Mouse (Mus musculus) myocyte (in vitro differentiated cells): ENCODE results near the gene Gpr108.

Experiments used
- E2F4 ChIP-seq: IDR thresholded peaks from one replicate; pipeline ENCODE4 v1.6.1; 2011; ENCODE audit warnings: mild to moderate bottlenecking, control low read depth, moderate library complexity; ENCODE audit not compliant: insufficient read depth
- MYOG ChIP-seq, 3 experiments: IDR thresholded peaks; one replicate each; pipeline ENCODE4 v1.6.1; 2011; ENCODE audit warnings: control low read depth in 2 of 3, low read depth in 2 of 3, mild to moderate bottlenecking in 2 of 3; ENCODE audit not compliant: insufficient read length in 2 of 3, control insufficient read depth in 1 of 3, insufficient read depth in 1 of 3
- POLR2A ChIP-seq: IDR thresholded peaks from one replicate; pipeline ENCODE4 v1.6.1; 2011; ENCODE audit warnings: low read depth, mild to moderate bottlenecking, control low read depth, moderate library complexity; ENCODE audit not compliant: insufficient read length
- USF1 ChIP-seq: IDR thresholded peaks from one replicate; pipeline ENCODE4 v1.6.1; 2011; ENCODE audit warnings: low read depth, mild to moderate bottlenecking, control low read depth, moderate library complexity

- no peak for TF ChIP-seq POLR2A
- TF ChIP-seq USF1: no peak
- TF ChIP-seq E2F4: no peak
- no peak for TF ChIP-seq MYOG (IDR thresholded peaks at IDR 0.05; ENCODE audit: control insufficient read depth in 1 of 3, insufficient read depth in 1 of 3, insufficient read length in 2 of 3, low read depth in 2 of 3)
These were observed 20.8 kb downstream of the Gpr108 start for GRCm38 (mm10) chr17:57227468-57227867.
